Mouse (Mus musculus) embryo, embryonic 10 days (tissue): ENCODE results near the gene Fntb.

Source experiments
- DNase-seq: peaks from one replicate; pipeline ENCODE4 v3.0.0-alpha.2; 2015; ENCODE audit warnings: low spot score

The Fntb gene

GRCm38 (mm10) chr12:76920398-76920797 lies 155.0 kb downstream of the Fntb start:
- no peak for DNase-seq

DNA sequence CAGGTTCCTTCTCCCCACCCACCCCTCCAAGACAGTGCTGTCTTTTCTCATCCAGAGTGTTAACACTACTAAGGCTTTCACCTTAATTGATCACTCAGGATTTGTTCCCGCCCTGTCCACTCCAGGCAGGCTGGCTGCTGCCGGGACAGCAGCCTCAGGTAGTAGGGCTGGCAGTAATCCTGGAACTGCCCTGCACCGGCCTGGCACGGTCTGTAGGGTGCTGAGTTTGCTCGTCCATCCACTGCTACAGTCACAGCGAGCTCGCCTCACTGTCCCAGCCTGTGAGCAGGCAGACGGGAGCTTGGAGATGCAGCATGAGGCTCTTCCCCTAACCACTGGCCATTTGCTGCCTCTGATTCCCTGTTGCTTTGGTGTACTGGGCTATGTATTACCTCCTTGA lies 155.6 kb downstream of the Fntb start:
- DNase-seq: no peak

DNA sequence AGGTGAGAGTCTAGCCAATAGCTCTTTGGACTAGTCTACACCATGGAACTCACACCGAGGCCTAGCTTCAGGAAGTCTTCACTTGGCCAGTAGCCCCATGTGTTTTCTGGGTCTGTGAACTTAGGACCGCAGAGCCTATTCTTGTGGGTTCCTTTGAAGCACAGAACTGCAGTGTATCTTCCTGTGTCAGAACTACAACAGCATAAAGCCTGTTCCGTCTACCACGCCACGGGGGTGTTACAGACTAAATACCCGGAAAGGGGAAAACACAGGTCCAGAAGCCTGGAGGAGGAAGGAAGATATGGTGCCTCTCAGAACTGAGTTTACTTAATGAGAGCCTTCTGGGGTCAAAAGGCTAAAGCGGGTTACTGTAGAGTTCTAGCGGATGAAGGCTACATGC lies 157.7 kb downstream of the Fntb start:
- no peak for DNase-seq

DNA sequence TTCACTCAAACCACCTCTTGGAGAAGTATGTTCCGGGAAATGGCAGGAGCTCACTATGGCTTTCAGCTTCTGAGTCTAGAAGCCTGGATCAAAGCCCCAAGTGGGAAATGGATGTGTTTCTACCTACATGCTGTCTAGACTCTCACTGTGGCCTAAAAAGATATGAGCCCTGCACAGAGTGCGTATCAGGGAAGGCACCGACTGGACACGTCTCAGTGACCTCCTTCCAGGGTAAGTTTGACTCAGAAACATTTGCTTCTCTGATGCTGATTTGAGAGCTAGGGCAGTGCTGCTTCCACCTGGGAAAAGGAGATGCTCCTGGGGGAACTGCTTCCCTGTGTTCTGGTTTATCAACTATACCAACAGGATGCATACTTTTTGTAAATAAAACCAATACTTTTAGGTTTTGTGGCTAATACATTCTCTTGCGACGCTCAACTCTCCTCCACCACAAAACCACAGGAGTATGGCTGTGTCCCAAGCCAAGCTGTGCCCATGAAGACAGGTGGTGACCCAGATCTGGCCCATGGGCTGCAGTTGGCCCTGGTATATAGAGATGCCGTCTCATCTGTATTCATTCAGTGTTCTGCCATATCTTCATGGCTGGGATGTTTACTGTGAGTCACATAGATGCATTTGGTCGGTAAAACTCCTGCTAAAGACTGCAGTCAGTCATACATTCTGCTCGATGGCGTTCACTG lies 159.7 kb downstream of the Fntb start:
- no peak for DNase-seq

DNA sequence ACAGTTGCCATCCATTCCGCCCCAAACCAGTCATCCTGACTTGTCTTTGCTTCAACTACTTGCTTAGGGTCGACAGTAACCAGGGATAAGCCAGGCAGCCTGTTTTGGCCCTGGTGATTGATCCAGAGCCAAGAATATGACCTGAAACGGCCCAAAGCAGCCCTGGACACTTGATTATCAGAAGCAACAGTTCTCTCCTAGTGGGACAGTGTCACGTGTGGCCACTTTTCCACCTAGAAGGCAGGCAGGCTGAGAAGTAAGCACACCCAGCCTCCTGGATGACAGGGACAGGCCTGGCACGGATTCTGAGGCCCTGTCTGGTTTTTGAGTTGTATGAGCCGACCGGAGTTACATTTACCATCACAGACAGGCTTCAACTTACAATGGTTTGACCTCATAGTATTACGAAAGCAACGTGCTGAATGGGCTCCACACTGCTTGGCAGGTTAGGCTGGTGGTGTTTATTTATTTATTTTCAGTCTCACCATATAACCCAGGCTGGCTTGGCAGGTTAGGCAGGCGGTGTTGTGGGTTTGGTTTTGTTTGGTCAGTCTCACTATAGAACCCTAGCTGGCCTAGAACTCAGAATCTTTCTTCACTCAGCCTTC lies 161.1 kb downstream of the Fntb start:
- DNase-seq: no peak

DNA sequence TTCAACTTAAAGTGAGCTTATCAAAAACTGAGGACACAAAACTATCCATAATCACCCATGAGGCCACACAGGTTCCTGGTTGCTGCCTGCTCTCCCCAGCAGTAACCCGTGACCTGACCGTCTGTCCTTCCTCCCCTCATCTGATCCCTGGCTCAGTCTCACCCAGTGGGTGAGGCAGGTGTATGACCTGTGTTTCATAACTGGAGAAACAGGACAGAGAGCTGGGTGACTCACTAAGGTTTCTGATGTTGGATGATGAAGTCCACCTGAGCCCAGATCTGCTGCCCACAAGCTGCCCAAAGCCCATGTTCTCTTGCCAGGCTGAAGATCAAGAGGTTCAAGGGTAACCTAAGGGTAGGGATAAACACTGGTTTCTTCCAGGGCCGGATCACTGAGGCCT lies 161.6 kb downstream of the Fntb start:
- no peak for DNase-seq

- DNase-seq: no peak
These were observed 162.2 kb downstream of the Fntb start for GRCm38 (mm10) chr12:76927539-76927938.

- no peak for DNase-seq
These were observed 164.8 kb downstream of the Fntb start for GRCm38 (mm10) chr12:76930177-76930576.

- no peak for DNase-seq
These were observed 166.6 kb downstream of the Fntb start for GRCm38 (mm10) chr12:76931739-76932687.

- DNase-seq: no peak
These were observed 167.3 kb downstream of the Fntb start for GRCm38 (mm10) chr12:76932688-76933060.

- no peak for DNase-seq
These were observed 169.0 kb downstream of the Fntb start for GRCm38 (mm10) chr12:76934438-76934837.

DNA sequence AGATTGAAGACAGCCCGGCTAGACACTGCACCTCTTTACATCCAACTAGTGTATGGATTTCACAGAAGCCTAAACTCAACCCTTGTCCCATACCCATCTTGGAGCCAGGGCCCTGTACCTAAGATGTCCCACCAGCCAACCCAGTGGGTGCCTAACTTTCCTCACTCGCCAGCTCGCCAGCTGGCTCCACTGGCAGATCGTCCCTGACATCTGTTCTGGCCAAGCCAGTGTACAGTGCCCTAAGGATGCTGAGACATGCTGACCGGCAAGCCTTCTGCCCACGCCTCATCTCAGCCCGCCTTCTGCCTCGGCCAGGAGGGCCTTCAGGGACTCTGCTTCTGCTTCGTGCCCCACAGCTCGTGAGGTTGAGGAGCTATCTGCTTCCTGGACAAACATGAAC lies 170.8 kb downstream of the Fntb start:
- no peak for DNase-seq

GRCm38 (mm10) chr12:76938013-76938412 lies 172.6 kb downstream of the Fntb start:
- DNase-seq: no peak

- DNase-seq: no peak
These were observed 176.1 kb downstream of the Fntb start for GRCm38 (mm10) chr12:76941524-76941923.

GRCm38 (mm10) chr12:76942476-76942875 lies 177.1 kb downstream of the Fntb start:
- no peak for DNase-seq

GRCm38 (mm10) chr12:76943046-76943445 lies 177.7 kb downstream of the Fntb start:
- no peak for DNase-seq

DNA sequence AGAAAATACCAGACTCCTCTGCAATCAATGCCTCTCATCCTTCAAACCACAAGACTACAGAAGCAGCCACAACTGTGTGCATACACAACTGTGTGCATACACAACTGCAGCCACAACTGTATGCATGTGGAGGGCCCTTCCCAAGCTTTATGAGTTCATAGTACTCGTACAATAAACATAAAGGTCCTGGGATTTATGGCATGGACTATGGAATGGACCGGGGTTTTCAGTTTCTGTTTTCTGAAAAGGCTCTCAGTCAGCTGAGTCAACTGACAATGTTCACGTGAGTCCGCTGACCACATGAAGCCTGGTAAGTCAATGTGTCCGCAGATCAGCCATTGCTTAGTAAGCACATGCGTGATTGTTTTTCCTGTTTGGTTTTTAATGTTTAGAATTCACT lies 178.1 kb downstream of the Fntb start:
- DNase-seq: no peak

- DNase-seq: no peak
These were observed 182.1 kb downstream of the Fntb start for GRCm38 (mm10) chr12:76947487-76947886.

DNA sequence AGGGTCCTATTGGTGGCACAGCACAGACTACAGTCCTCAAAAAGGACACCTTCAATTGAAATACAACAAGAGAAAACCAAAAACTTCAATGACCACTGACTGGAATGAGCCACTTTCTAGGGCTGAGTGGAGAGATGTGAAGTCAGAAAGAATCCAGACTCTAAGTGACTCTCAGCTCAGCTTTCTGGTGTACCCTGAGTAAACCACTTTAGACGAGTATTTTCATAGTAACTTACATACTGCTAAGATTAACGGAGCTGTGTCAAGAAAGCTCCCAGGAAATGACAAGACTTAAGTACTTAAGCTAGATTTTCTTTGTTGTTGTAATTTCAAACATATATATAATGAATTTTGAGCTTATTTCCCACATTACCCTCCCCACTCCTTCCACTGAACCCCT lies 182.8 kb downstream of the Fntb start:
- DNase-seq: no peak

GRCm38 (mm10) chr12:76948781-76949180 lies 183.4 kb downstream of the Fntb start:
- DNase-seq: no peak

DNA sequence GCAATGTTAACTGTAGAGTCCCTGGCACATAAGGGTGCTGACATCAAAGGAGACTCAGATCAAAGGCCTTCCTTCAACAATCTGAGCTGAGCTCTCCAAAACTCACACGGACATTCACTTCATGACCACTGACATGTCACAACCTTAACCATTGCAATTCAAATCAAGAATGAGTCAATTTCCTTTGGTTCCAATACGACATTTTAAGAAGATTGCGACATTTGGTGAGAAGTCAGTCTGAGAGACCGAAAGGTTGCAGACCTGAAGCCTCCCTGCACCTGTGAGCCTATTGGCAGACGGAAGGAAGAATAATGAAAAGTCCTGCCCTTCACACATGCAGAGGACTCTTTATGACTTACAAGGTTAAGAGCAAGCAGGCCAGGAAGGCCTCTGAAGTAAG lies 184.9 kb downstream of the Fntb start:
- DNase-seq: no peak

GRCm38 (mm10) chr12:76953750-76954363 lies 188.5 kb downstream of the Fntb start:
- no peak for DNase-seq
